ENCODE assay signal across 17 mouse cellular contexts in the genomic region with DNA sequence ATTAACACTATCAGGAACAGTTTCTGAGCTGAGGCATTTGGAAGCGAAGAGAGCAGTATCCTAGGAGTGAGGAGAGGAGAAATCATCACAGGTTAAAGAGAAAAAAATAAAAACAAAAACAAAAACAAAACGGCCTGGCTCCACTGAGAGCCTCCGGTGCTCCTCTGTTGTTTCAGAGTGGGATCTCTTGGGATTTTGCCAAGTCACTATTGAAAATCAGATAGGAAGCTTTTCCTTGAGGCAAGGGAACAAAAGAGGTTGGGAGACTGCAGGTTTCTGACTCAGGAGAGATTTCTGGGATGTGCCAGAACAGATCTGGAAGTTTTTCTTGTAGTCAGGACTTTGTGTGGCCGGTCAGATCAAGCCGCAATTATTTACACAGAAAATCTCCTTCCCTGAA. TPM values are rescaled to one million over a fixed set of nuclear protein-coding genes. Genes with fewer than 3 reads are reported as not detected.
A peak's percentile ranks its signal among the peaks of the same experiment; 100 is the strongest.
DNase-seq lines count a peak whose midpoint lies in the region; ATAC-seq and TF ChIP-seq lines count a peak whose summit lies in the region.
"Had no signal": no experiment of that assay in that cellular context is flagged by ENCODE, and none has a peak within 500 bp of the region (broad histone marks: within the 10 kb centered on the region; RNA-seq: fewer than 3 reads in every experiment).

No protein-coding gene starts in this region.

- H3K36me3 ChIP-seq in lung, postnatal 0 days (ENCODE audit: insufficient read depth, low read length), result no peaks in the 10 kb centered on the region
- H3K36me3 ChIP-seq in liver, embryonic 15.5 days (replicated peaks), result peaks cover 42% of the 10 kb centered on the region
- H3K36me3 ChIP-seq: limb, embryonic 12.5 days; stomach, embryonic 15.5 days had no signal

- no peaks in the 10 kb centered on the region for H3K27me3 ChIP-seq in lung, postnatal 0 days (replicated peaks; ENCODE audit: insufficient read depth, low read length)
- no peaks in the 10 kb centered on the region for H3K27me3 ChIP-seq in liver, embryonic 15.5 days
- H3K27me3 ChIP-seq: limb, embryonic 12.5 days; stomach, embryonic 15.5 days had no signal

- ATAC-seq in lung, postnatal 0 days, result no peak
- ATAC-seq in liver, embryonic 15.5 days (ENCODE audit: insufficient read depth), result no peak

- TF ChIP-seq CTCF in lung, postnatal 0 days (IDR thresholded peaks at IDR 0.05), result no peak

- H3K9me3 ChIP-seq in lung, postnatal 0 days (ENCODE audit: low read length), result no peaks in the 10 kb centered on the region
- H3K9me3 ChIP-seq in liver, embryonic 15.5 days (replicated peaks), result no peaks in the 10 kb centered on the region
- H3K9me3 ChIP-seq: limb, embryonic 12.5 days; stomach, embryonic 15.5 days had no signal

- DNase-seq in heart, adult 8-10 months (ENCODE audit: low spot score), result peak; percentile 55
- no peak for DNase-seq in heart, adult 11 months
- peak; percentile 18 for DNase-seq in lung, postnatal 0 days (ENCODE audit: low spot score)
- no peak for DNase-seq in lung, postnatal 10 days
- DNase-seq in c-Kit-negative CD71-positive TER-119-positive erythroid progenitor cells, embryonic 14.5 days (ENCODE audit: low read depth, low spot score), result peak; percentile 54
- DNase-seq in thymus, postnatal 10 days (ENCODE audit: low spot score in 2 of 2), result no peak
- DNase-seq in frontal cortex, postnatal 36 days (ENCODE audit: low spot score in 2 of 2), result no peak
- DNase-seq: adrenal gland, adult 8-10 months; cerebellum, postnatal 25 days; kidney, adult 18-20 months; lung, postnatal 14 days; spleen, adult 18-20 months; thymus, postnatal 14 days had no signal

- TF ChIP-seq EP300 in lung, postnatal 0 days (IDR thresholded peaks at IDR 0.05), result no peak

- no peak overlapping the region for H3K27ac ChIP-seq in lung, postnatal 0 days (ENCODE audit: low read length)
- peak overlapping the region; percentile 95 for H3K27ac ChIP-seq in liver, embryonic 15.5 days (replicated peaks)
- H3K27ac ChIP-seq: hindbrain, embryonic 14.5 days; limb, embryonic 12.5 days; stomach, embryonic 15.5 days had no signal

- no peak overlapping the region for H3K4me3 ChIP-seq in lung, postnatal 0 days (ENCODE audit: low read depth, low read length)
- H3K4me3 ChIP-seq in liver, embryonic 15.5 days (replicated peaks), result peak overlapping the region; percentile 74
- H3K4me3 ChIP-seq: limb, embryonic 12.5 days; stomach, embryonic 15.5 days had no signal

- no peak overlapping the region for H3K9ac ChIP-seq in lung, postnatal 0 days (replicated peaks; ENCODE audit: low read depth)
- peak overlapping the region; percentile 89 for H3K9ac ChIP-seq in liver, embryonic 15.5 days
- H3K9ac ChIP-seq: hindbrain, embryonic 14.5 days; limb, embryonic 12.5 days; stomach, embryonic 15.5 days had no signal

- WGBS in lung, postnatal 0 days, result 55% methylated on average over 5 of the region's 5 CpGs
- 21% methylated on average over 5 of the region's 5 CpGs for WGBS in liver, embryonic 15.5 days (ENCODE audit: insufficient replicate concordance)

- H3K4me1 ChIP-seq in lung, postnatal 0 days (ENCODE audit: insufficient read depth, low read depth, low read length), result no peaks in the 10 kb centered on the region
- peaks cover 47% of the 10 kb centered on the region for H3K4me1 ChIP-seq in liver, embryonic 15.5 days (replicated peaks)
- H3K4me1 ChIP-seq: stomach, embryonic 15.5 days had no signal

- H3K4me2 ChIP-seq in lung, postnatal 0 days (replicated peaks; ENCODE audit: low read depth, low read length), result no peak overlapping the region
- peak overlapping the region; percentile 65 for H3K4me2 ChIP-seq in liver, embryonic 15.5 days
- H3K4me2 ChIP-seq: hindbrain, embryonic 14.5 days; limb, embryonic 12.5 days; stomach, embryonic 15.5 days had no signal

RNA-seq across cellular contexts. Expression of gene Nxpe2, which starts 13.7 kb away (rescaled TPM):
- total RNA-seq in heart, adult 8-10 months (2022), result 1 to 10 TPM; 1.1 to 2.6 (median 1.8) TPM
- 3.5 and 4.4 TPM in 2 replicates for polyA plus RNA-seq in lung, postnatal 0 days (2015; fragmentation: Nextera tagmentation; extraction: Ambion mirVana)
- polyA plus RNA-seq in liver, embryonic 15.5 days (2015; fragmentation: Nextera tagmentation; extraction: Ambion mirVana), result 132 and 133 TPM in 2 replicates

Comparison
In these comparisons a context has a peak if more than half of its experiments do, and no peak if none do; other contexts are left out.
1. DNase-seq: peak in heart, adult 8-10 months (single experiment), lung, postnatal 0 days (single experiment) and c-Kit-negative CD71-positive TER-119-positive erythroid progenitor cells, embryonic 14.5 days (single experiment); none in heart, adult 11 months (single experiment), lung, postnatal 10 days (single experiment), thymus, postnatal 10 days (0 of 2) and frontal cortex, postnatal 36 days (0 of 2).
2. RNA of gene Nxpe2, which starts 13.7 kb away (polyA plus RNA-seq): 132 to 133 TPM in liver, embryonic 15.5 days; 3.5 to 4.4 TPM in lung, postnatal 0 days; every median in the first group is over 10 times any median in the second.